ENCODE assay signal across 8 mouse cellular contexts in the genomic region with DNA sequence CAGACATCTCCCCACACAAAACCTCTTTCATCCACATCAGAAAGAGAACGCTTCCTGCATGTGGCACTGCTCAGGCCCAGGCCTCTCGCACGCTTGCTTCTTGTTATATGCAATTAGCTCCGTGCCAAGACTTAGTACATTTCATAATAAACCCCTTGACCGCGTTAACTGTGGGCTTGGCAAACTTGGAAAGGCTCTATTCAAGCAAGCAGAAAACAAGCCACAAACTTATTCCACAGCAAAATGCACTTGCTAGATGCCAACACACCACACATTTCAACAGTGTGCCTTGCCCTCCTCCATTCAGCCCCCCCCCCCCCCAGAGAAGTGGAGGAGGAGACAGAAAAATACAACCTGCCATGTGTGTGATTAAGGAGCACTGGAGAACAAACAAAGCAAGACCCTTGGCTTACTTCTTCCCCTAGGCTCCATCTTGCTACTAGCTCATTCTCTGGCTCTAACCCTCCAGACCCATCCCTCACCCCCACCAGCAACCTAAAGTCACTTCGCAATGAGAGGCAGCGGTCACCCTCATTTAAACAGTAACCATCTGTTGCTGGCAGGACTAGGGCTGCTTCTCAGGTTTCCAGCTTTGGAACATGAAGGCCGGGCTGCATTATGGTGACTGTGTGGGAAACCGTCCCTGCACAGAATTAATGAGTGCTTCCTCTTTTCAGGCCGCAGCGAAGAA.
DNase-seq lines count a peak whose midpoint lies in the region; ATAC-seq and TF ChIP-seq lines count a peak whose summit lies in the region.

No protein-coding gene starts in this region.

- peak overlapping the region; percentile 16; the same call in 1 of the 2 replicates for H3K27ac ChIP-seq in kidney, adult 2 months (ENCODE audit: insufficient read depth, low read depth, low read length)
- peak overlapping the region; percentile 70 for H3K27ac ChIP-seq in midbrain, embryonic 10.5 days (replicated peaks)

- H3K4me1 ChIP-seq in kidney, adult 2 months (ENCODE audit: control insufficient read depth, insufficient read depth, low read length) = peaks cover 3% of the 10 kb centered on the region; the same call in 1 of the 2 replicates
- H3K4me1 ChIP-seq in midbrain, embryonic 10.5 days = peaks cover 11% of the 10 kb centered on the region

- peak; percentile 47 for ATAC-seq in common myeloid progenitor, adult 5-6 weeks (replicated peaks; ENCODE audit: low read depth, poor library complexity, severe bottlenecking)
- no peak for ATAC-seq in erythroblast, adult 5-6 weeks (replicated peaks; ENCODE audit: low FRiP score, poor library complexity, severe bottlenecking)

- intact Hi-C loops in heart, postnatal 25 days (cut with DNase I) = no loop called here

- TF ChIP-seq CTCF in kidney, adult 2 months (conservative IDR thresholded peaks at IDR 0.05; ENCODE audit: insufficient read depth, insufficient read length, low read depth, low read length) = no peak

- no peaks in the 10 kb centered on the region for H3K9me3 ChIP-seq in midbrain, embryonic 10.5 days (replicated peaks)

- no peak overlapping the region for H3K4me3 ChIP-seq in kidney, adult 2 months (ENCODE audit: insufficient read depth, low read depth, low read length)
- H3K4me3 ChIP-seq in midbrain, embryonic 10.5 days = no peak overlapping the region

- H3K27me3 ChIP-seq in kidney, adult 2 months (replicated peaks; ENCODE audit: control insufficient read depth, insufficient read depth, low read length) = no peaks in the 10 kb centered on the region
- H3K27me3 ChIP-seq in midbrain, embryonic 10.5 days (ENCODE audit: low read depth, poor library complexity, severe bottlenecking) = no peaks in the 10 kb centered on the region

- DNase-seq in fibroblast of lung, adult 2 months (ENCODE audit: low read depth) = peak; percentile 66
- DNase-seq in kidney, adult 2 months = peak; percentile 35
- DNase-seq in midbrain, embryonic 10.5 days (ENCODE audit: low spot score) = peak; percentile 41
- no peak for DNase-seq in heart, postnatal 25 days (ENCODE audit: low spot score)
- DNase-seq in left cerebral cortex, adult 18-20 months (ENCODE audit: low spot score in 2 of 2) = no peak
- no peak for DNase-seq in adrenal gland, postnatal 36 days

- no peaks in the 10 kb centered on the region for H3K36me3 ChIP-seq in kidney, adult 2 months (ENCODE audit: control insufficient read depth, insufficient read depth, low read length)
- no peaks in the 10 kb centered on the region for H3K36me3 ChIP-seq in midbrain, embryonic 10.5 days

- WGBS in kidney, adult 2 months = 38% methylated on average over 12 of the region's 12 CpGs
- WGBS in midbrain, embryonic 10.5 days = 45% methylated on average over 12 of the region's 12 CpGs

- no peak for TF ChIP-seq POLR2A in kidney, adult 2 months (IDR thresholded peaks at IDR 0.05; ENCODE audit: low read depth, low read length)

Comparison
In these comparisons a context has a peak if more than half of its experiments do, and no peak if none do; other contexts are left out.
1. DNase-seq: peak in fibroblast of lung, adult 2 months (single experiment), kidney, adult 2 months (single experiment) and midbrain, embryonic 10.5 days (single experiment); none in heart, postnatal 25 days (single experiment), left cerebral cortex, adult 18-20 months (0 of 2) and adrenal gland, postnatal 36 days (0 of 2).